Mouse (Mus musculus): ENCODE measurements around the gene Acsl5. TPM values are rescaled to one million over a fixed set of nuclear protein-coding genes. Genes with fewer than 3 reads are reported as not detected.

Gene Acsl5
- 397 and 414 TPM in 2 replicates for polyA plus RNA-seq (2015; fragmentation: Nextera tagmentation; extraction: Ambion mirVana)

DNA sequence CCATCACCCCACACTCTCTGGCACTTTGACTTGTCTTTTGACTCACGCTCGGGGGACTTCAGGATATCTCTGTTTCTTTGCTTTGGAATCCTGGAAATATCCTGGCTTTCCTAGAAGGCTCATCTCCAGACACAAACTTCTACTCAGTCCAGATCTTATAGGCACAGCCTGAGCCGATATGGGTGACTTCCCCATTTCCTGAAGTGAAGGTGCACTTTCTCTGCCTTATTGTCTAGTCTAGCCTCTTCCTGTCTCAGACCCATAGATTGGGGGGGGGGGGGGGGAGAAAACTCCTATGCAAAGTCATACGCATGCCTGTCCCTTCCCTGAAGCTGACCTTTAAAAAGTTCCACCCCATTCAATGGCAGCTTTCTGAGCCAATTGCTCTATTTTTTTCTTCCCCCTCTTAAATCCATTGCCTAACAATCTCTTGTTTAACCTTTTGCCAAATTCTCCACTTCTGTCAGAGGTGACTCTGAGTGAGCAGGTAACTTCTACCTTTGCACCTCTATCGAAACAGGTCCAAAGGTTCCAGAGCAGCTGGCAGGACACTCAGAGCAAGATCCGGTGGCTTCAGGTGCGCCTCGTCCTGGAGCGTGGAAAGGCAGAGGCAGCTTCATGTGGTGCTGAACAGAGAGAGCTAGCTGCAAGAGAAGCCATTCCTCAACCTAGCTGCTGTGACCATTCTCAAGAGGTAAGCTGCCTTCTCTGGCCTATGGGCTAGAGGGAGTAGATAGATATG, at the start of gene Acsl5:
TSS of gene Acsl5 (plus strand) at position 556 of the 742 bp plus-strand sequence.
- H3K4me2 ChIP-seq (ENCODE audit: low read depth, low read length) = peak within 1 kb of the TSS; percentile 86
- H3K27me3 ChIP-seq (ENCODE audit: insufficient read depth, low read length) = no peaks in the 10 kb centered on the region
- H3K9ac ChIP-seq (replicated peaks) = peak within 1 kb of the TSS; percentile 57
- 54% methylated on average over 9 of the region's 9 CpGs for whole genome bisulfite sequencing (ENCODE audit: insufficient replicate concordance)
- ATAC-seq (peak; percentile 77), DNase-seq (peak; percentile 70)
- TF ChIP-seq CTCF (IDR thresholded peaks at IDR 0.05; ENCODE audit: low read depth) (no peak), EP300 (IDR thresholded peaks at IDR 0.05; ENCODE audit: low read depth) (peak; percentile 80)
- 0 out of 2 replicates have a peak, but pooled peaks cover 2% of the 10 kb centered on the region for H3K36me3 ChIP-seq (replicated peaks; ENCODE audit: insufficient read depth, low read length)
- H3K4me1 ChIP-seq (ENCODE audit: insufficient read depth) = peaks cover 42% of the 10 kb centered on the region
- no peaks in the 10 kb centered on the region for H3K9me3 ChIP-seq (ENCODE audit: low read length)
- H3K27ac ChIP-seq (ENCODE audit: low read depth) = peak within 1 kb of the TSS; percentile 89
- H3K4me3 ChIP-seq (ENCODE audit: low read depth, low read length) = peak within 1 kb of the TSS; percentile 67

DNA sequence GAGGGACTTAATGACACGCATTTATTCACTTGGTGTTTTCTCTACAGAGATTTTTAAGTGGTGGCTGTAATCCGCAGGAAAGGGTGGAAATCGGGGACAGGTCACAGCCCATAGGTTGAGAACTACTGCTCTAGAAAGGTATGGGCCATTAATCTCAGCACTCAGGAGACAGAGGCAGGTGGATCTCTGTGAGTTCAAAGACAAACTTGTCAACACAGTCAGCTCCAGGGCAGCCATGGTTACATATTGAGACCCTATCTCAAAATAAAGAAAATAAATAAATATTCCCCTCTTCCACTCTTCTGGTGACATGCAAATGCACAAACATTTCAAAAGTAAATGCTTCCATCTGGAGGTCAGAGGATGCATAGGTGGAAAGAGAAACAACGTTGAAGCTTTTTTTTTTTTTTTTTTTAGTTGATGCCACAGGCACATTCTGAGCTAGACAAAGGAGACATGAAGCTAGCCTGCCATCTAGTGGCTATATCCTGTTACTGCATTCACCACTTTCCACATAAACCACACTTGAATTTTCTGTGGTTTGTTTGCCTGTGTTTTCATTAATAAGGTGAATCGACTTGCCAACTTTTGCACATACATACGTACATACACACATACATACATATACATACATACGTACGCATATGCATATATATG, 45.1 kb upstream of the Acsl5 start:
- ATAC-seq = peak; percentile 76
- Histone ChIP-seq H3K4me2 (ENCODE audit: low read depth, low read length) (peak overlapping the region; percentile 42), H3K36me3 (replicated peaks; ENCODE audit: insufficient read depth, low read length) (no peaks in the 10 kb centered on the region), H3K27ac (ENCODE audit: low read depth) (no peak overlapping the region), H3K4me1 (ENCODE audit: insufficient read depth) (no peaks in the 10 kb centered on the region), H3K27me3 (ENCODE audit: insufficient read depth, low read length) (0 out of 2 replicates have a peak, but pooled peaks cover 2% of the 10 kb centered on the region), H3K9me3 (ENCODE audit: low read length) (no peaks in the 10 kb centered on the region), H3K4me3 (ENCODE audit: low read depth, low read length) (no peak overlapping the region), H3K9ac (replicated peaks) (no peak overlapping the region)
- WGBS (ENCODE audit: insufficient replicate concordance) = 37% methylated on average over 8 of the region's 8 CpGs
- TF ChIP-seq EP300 (IDR thresholded peaks at IDR 0.05; ENCODE audit: low read depth) = no peak
- TF ChIP-seq CTCF (IDR thresholded peaks at IDR 0.05; ENCODE audit: low read depth) = peak; percentile 90
- peak; percentile 43 for DNase-seq

DNA sequence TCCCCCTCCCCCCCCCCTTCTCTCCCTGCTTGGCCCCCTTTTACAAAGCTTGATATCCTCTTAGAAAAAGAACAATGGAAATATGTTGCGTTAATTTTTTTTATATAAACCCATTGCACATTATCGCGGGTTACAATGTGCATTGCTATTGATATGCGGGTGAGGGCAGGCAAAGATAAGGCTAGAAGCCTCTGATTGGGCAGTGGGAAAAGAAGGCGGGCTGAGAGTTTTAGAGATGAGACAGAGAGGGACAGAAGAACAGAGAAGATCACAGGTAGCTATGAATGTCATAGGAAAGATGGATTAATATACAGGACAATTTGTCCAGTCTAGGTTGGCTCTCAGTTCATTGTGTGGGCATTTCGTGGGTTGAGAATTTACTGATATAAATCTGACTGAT, 44.5 kb upstream of the Acsl5 start:
- Histone ChIP-seq H3K4me2 (ENCODE audit: low read depth, low read length) (peak overlapping the region; percentile 42), H3K9me3 (ENCODE audit: low read length) (no peaks in the 10 kb centered on the region), H3K9ac (replicated peaks) (no peak overlapping the region), H3K4me3 (ENCODE audit: low read depth, low read length) (no peak overlapping the region), H3K4me1 (ENCODE audit: insufficient read depth) (no peaks in the 10 kb centered on the region), H3K36me3 (replicated peaks; ENCODE audit: insufficient read depth, low read length) (no peaks in the 10 kb centered on the region), H3K27me3 (ENCODE audit: insufficient read depth, low read length) (0 out of 2 replicates have a peak, but pooled peaks cover 2% of the 10 kb centered on the region), H3K27ac (ENCODE audit: low read depth) (no peak overlapping the region)
- peak; percentile 70 for ATAC-seq
- WGBS (ENCODE audit: insufficient replicate concordance) = 34% methylated on average over 6 of the region's 6 CpGs
- peak; percentile 87 for TF ChIP-seq EP300 (IDR thresholded peaks at IDR 0.05; ENCODE audit: low read depth)
- TF ChIP-seq CTCF (IDR thresholded peaks at IDR 0.05; ENCODE audit: low read depth) = no peak
- no peak for DNase-seq

DNA sequence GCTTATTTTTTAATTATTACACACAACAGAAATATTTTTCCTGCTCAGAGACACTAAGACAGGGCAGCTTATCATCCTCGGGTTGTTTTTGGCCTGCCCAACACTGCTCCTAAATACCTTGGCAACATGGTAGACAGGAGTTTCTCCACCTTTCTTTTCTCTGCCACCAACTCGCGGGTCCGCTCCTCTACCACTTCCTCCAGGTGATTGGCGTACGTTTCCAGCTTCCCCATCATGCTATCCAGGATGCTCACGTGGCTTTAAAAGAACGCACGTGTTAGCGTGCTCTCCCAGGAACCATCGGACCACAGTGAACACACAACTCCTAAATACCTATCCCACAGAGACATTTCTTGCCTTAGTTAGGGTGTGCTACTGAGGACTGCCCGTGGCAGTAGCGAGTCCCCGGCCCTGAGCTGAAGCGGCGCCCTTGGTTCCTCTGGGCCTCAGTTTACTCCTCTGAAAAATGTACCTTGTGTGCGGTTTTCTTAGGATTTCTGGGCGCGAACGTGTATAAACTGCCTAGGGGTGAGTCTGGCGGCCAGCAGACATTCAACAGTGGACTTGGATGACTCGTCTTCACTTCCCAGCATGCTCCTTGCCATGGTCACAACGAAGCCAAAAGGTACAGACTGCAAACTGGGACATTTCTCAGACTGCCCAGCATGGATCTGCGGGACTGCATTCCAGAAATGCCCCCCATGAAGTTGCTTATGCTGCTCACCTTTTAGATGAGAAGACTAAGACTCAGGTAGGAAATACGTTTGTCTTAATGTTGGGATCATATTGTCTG, 43.8 kb upstream of the Acsl5 start:
- H3K27ac ChIP-seq (ENCODE audit: low read depth) = no peak overlapping the region
- DNase-seq = no peak
- H3K4me3 ChIP-seq (ENCODE audit: low read depth, low read length) = no peak overlapping the region
- no peak for ATAC-seq
- no peaks in the 10 kb centered on the region for H3K4me1 ChIP-seq (ENCODE audit: insufficient read depth)
- 0 out of 2 replicates have a peak, but pooled peaks cover 2% of the 10 kb centered on the region for H3K27me3 ChIP-seq (ENCODE audit: insufficient read depth, low read length)
- 55% methylated on average over 25 of the region's 25 CpGs for WGBS (ENCODE audit: insufficient replicate concordance)
- H3K36me3 ChIP-seq (replicated peaks; ENCODE audit: insufficient read depth, low read length) = no peaks in the 10 kb centered on the region
- H3K9ac ChIP-seq (replicated peaks) = no peak overlapping the region
- peak overlapping the region; percentile 42; the same call in 1 of the 2 replicates for H3K4me2 ChIP-seq (ENCODE audit: low read depth, low read length)
- no peaks in the 10 kb centered on the region for H3K9me3 ChIP-seq (ENCODE audit: low read length)
- TF ChIP-seq EP300 (IDR thresholded peaks at IDR 0.05; ENCODE audit: low read depth) (no peak), CTCF (IDR thresholded peaks at IDR 0.05; ENCODE audit: low read depth) (no peak)

DNA sequence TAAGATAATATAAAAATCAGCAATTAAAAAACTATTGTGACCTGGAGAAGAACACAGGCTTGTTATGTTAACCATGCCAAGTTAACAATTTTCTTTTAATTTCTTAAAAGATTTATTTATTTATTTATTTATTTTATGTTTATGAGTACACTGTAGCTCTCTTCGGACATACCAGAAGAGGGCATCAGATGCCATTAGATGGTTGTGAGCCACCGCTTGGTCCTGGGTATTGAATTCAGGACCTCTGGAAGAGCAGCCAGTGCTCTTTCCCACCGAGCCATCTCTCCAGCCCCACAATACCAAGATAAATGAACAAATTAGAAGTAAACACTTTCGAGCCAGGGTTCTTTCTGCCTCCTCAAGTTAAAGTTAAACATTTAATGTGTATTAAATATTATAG, 43.1 kb upstream of the Acsl5 start:
- 0 out of 2 replicates have a peak, but pooled peaks cover 2% of the 10 kb centered on the region for H3K27me3 ChIP-seq (ENCODE audit: insufficient read depth, low read length)
- no peak overlapping the region for H3K4me2 ChIP-seq (ENCODE audit: low read depth, low read length)
- TF ChIP-seq EP300 (IDR thresholded peaks at IDR 0.05; ENCODE audit: low read depth) (no peak), CTCF (IDR thresholded peaks at IDR 0.05; ENCODE audit: low read depth) (peak; percentile 22)
- H3K9me3 ChIP-seq (ENCODE audit: low read length) = no peaks in the 10 kb centered on the region
- H3K36me3 ChIP-seq (replicated peaks; ENCODE audit: insufficient read depth, low read length) = no peaks in the 10 kb centered on the region
- H3K27ac ChIP-seq (ENCODE audit: low read depth) = no peak overlapping the region
- WGBS (ENCODE audit: insufficient replicate concordance) = 63% methylated on average over 4 of the region's 4 CpGs
- H3K4me1 ChIP-seq (ENCODE audit: insufficient read depth) = no peaks in the 10 kb centered on the region
- no peak overlapping the region for H3K9ac ChIP-seq (replicated peaks)
- no peak overlapping the region for H3K4me3 ChIP-seq (ENCODE audit: low read depth, low read length)
- no peak for ATAC-seq
- no peak for DNase-seq
